Mouse (Mus musculus): ENCODE measurements around the gene Scrg1.

DNA sequence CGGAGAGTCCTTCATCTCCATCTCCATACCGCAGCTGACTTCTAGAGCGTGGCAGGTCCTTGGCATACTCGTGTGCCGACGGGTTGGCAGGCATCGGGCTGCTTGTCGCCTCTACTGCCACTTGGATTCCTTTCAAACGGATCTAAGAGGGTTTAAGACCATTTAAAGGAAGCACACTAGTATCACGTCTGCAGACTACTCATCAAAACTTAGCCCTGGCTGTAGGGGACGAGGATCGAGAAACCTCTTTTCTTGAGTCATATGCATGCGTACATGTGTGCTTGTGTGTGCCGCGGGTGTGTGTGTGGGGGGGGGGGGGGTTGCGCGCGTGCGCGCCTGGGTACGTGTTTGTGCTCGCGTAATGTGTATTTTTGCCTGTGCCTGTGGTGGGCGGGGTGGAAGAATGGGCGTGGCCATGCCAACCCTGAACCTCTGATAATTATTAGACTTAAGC, 32.6 kb downstream of the Scrg1 start:
- TF ChIP-seq POLR2A (IDR thresholded peaks at IDR 0.05; ENCODE audit: extremely low read depth, insufficient read depth, low read length) (0 out of 2 replicates have a peak, but pooled peaks have one; percentile 9), CTCF (IDR thresholded peaks at IDR 0.05; ENCODE audit: low read depth, low read length) (no peak)
